Mouse (Mus musculus) erythroblast, embryonic 14.5 days (primary cell): ENCODE results near the gene Fbxo46.

Source experiments
- GATA1 ChIP-seq: IDR thresholded peaks from 2 replicates; pipeline ENCODE4 v1.6.1; 2012; ENCODE audit warnings: low read length, inconsistent platforms, mixed read lengths
- TAL1 ChIP-seq: IDR thresholded peaks from 3 replicates; pipeline ENCODE4 v1.6.1; 2012; ENCODE audit warnings: low read length, inconsistent platforms, mixed read lengths

- TF ChIP-seq GATA1 = no peak
- TF ChIP-seq TAL1 = no peak
Measured at GRCm38 (mm10) chr7:19103741-19104140, 15.9 kb upstream of the Fbxo46 start.
